Mouse (Mus musculus): ENCODE measurements around the gene Prmt2.

Gene Prmt2

DNA sequence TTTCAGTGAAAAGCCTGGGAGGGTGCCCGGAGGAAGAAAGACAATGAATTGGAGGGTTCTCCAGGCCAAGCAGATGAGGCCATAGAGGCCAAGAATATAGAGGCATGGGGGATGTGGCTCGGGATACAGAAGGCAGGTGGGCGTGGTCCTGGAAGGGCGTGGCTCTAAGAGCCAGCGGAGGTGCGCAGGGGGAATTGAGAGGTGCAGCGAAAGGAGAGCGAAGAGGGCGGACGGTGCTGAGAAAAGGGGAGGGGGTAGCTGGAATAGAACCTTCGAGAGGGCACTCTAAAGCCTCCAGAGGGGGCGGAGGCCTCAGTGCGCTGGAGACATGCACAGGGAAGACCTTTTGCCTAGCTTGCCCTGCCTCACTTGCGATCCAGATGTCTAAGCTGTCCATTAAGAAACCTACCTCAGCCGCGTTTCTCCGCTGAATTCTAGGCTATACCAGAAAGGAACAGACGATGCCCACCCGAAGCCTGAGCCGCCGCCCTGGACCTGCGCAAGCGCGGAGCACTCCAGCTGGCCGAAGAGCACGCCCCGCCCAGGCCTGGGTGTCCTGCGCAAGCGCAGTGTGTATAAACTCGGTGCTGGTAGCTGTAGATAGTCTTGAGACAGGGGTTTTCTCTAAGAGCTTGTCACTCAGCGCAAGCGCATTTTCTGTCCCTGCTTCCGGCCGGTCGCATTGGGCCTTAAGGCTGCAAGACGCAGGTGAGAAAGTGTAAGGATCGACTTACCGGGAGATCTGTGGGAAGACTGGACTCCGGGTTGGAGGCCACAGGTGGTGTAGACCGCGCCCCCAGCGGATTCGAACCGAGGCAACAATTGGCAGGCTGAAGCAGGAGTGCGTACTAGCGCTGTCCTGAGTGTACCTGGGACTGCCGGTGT, at the start of gene Prmt2:
Gene Prmt2, minus strand, starts transcription at position 525 of the 885 bp plus-strand sequence.
- DNase-seq (ENCODE audit: low spot score in 2 of 2) = peak; percentile 89

DNA sequence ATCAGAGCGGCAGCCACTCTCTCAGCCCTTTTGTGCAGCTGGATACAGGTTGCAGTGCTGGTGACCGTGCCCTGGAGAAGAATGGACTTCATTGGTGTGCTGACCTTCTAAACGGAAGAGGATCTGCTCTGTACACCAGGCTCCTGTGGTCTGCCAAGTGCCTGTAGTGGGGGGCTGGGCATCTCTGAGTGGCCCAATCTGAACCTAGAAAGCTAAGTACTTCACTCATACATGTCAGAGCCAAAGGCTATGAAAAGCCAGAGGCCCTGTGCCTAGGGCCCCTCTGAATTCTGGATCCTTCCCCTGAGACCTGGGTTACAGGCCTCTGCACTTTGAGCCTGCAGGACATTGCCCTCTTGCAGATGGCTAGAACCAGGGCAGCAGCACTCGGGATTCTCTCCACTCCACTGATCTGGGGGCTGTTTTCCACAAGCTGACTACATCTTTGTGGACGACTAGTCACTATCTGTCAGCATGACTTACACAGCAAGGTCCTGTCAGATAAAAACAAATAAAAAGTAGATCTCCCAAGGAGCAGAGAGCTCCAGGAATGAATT, 41.0 kb upstream of the Prmt2 start:
- no peak for DNase-seq (ENCODE audit: low spot score in 2 of 2)

DNA sequence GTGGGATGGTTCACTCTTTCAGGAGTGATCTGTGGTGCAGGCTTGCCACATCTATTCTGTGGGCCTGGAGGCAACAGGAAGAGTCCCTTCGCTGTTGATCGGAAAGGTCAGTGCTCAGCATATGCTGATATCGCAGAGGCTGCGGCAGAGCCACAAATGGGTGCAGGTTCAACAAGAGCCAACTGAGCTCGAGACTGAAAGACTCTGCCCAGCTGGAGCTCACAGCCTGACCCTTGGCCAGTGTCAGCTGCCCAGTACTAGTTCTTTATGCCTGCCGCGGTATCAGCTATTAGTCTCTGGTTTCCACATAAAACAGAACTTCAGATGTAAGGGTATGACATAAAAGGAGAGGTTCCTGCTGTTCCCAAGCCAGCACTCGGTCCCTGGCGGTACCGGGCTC, 37.6 kb upstream of the Prmt2 start:
- DNase-seq (ENCODE audit: low spot score in 2 of 2) = no peak

DNA sequence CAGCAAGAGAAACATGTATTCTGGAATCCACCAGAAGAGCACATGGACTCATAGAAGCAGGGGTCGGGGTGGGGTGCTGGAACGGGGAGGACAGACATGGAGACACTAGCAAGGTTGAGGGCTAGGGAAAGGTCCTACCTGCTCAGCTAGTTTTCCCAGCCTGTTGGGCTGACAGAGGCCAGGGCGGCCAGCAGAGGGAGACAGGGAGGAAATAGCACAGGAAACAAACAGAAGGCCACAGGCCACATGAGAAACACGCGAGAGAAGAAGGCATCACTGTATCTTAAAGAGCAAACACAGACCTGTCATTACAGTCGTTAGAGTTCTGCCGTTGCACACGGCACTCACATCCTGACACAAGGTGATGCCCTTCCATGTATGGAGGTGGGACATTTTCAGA, 33.6 kb upstream of the Prmt2 start:
- DNase-seq (ENCODE audit: low spot score in 2 of 2) = peak in 1 of 2 experiments; percentile 40

DNA sequence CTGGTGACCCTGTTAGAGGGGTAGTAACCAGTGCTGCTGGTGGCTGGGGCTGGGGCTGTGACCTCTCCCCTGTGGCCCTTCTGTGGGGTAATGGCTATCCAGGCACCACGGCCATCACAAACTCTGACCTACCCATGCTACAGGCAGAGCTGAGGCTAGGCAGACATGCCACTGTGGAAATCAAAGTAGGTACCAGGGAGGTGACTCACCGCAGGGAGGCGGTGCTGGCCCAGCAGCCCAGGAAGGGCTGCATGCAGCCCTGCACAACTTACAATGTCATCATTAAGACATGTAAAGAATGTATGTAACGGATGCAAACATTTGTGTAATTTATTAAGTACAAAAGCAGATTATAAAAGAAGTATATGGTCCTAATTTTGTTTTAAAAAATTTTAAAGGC, 24.8 kb upstream of the Prmt2 start:
- DNase-seq (ENCODE audit: low spot score in 2 of 2) = no peak

DNA sequence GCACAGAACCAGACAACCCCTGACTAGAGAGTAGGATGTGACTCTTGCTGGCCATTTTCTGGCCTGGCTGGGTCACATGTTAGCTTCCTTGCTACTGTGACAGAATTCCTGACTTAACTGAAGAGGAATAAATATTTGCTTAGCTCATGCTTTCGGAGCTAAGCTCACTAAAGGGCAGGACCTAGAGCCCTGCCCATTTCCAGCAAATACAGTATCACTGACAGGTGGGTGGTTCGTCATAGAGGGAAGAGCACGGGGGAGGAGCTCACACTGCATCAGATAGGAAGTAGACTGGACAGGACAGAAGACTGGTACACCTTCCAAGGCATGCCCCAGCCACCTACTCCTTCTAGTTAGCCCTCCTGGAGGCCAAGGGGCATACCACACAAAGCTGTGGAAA, 23.8 kb upstream of the Prmt2 start:
- no peak for DNase-seq (ENCODE audit: low spot score in 2 of 2)

DNA sequence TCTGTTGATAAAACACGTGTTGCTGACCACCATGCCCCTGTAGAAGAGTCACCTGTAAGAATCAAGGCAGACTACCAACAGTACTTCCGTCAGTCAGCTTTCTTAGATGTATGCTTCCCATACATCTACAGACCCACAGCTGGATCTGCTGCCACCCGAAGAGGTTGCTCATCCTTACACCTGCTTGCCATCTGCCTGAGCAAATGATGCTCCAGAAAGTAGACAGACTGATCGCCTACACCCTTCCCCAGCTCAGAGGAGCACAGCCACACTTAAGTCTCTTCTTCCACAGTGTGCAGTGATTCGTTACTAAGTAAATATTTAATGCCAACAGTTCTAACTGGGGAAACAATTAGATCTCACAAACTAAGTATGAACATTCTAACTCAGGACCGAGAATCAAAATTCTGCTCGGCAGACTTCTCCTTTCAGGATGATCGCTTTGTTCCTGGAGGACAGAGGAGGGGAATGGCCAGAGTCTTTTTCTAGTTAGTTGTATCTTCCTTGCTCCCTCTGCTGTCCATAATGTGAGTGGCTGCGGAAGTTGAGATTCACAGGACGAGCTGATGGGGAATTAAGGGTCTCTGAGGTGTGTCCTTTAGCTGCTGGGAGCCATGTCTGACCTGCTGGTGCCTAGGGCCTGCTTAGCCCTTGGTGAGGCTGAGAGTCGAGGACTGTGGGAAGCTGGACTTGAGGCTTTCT, 22.8 kb upstream of the Prmt2 start:
- DNase-seq (ENCODE audit: low spot score in 2 of 2) = peak; percentile 51 to 67

DNA sequence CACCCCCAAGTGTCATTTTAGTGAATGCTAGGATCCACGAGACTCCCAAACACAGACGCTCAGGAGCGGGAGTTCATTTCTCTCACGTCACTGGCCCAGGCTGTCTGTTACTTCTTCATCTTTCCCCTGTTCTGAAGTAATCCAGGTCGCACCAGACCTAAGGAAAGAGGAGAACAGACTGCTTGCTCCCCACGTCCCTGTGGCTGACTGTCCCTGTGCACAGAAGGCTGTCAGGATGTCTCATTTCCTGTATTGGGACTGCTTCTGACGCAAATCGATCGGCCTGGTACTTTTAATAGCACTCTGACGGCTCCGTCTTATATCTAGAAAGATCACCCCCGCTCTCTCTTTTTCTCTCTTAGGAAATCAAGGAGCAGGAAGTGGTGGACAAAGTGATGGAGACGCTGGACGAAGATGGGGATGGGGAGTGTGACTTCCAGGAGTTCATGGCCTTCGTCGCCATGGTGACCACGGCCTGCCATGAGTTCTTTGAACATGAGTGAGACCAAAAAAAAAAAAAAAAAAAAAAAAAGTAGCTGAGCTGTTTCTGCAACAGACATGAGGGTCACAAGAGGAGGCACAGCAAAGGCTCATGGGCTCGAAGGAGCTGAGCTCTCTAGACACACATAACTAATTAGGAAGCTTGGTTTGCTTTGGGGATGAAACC, 22.0 kb upstream of the Prmt2 start:
- DNase-seq (ENCODE audit: low spot score in 2 of 2) = peak in 1 of 2 experiments; percentile 41

DNA sequence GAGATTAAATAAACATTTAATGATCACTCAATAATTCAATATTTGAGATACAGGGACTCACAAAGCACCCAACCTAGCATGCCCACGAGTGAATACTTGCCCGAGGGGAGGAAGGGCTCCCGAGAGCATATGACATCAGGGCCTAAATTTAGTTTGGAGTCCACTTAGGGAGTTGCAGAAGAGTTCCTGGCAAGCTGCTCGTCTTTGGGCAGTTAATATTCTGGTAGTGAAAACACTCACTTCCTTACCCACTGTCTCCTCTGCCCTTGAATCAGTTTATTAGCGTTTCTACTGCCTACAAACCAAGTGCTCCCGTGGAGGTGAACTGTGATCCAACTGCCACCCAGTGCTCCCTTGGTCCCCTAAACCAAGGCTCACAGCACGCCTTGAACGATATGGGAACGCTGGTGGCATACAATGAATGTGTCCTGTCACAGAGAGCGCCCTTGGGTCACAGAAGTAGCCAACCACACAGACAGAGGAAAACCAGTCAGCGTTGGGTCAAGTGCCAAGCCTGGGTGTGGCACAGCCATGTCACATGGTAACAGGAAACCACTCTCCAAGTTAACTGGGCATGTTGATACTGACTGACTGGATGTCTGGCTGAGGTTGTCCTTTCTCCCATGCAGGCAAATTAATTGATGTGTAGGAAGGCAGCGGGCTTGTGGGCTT, 20.2 kb upstream of the Prmt2 start:
- DNase-seq (ENCODE audit: low spot score in 2 of 2) = no peak

DNA sequence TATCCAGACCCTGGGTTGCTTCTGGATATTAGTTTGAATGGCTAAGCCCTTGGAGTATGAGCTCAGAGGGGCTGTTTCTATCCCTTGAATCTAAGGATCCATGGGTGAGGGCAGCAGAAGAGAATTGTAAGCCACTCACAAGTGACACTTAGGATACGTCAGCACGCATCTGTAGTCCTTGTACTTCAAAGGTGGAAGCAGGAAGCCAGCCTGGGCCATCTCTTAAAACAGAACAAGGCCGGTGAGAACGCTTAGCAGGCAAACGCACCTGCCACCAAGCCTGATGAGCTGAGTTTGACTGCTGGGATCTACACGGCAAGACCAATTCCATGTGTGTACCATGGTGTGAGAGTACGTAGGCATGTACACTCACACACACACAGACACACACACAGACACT, 19.6 kb upstream of the Prmt2 start:
- no peak for DNase-seq (ENCODE audit: low spot score in 2 of 2)

DNA sequence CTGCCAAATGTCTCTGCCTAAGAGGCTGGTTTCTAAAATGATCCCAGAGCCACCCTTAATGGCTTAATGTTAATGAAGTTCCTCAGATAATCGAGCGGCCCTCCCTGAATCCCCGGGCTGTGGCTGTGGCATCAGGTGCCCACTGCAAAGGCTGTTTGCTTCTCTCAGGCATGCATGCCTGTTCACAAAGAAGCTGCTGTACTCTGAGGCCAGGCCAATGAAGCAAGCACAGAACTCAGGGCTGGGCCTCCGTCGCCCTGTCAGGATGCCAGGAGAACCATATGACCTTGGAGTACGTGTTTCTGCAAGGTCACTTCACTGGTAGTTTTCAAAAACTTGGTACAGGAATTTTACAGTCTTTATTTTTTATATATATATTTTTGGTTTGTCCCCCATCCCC, 18.0 kb upstream of the Prmt2 start:
- DNase-seq (ENCODE audit: low spot score in 2 of 2) = no peak

DNA sequence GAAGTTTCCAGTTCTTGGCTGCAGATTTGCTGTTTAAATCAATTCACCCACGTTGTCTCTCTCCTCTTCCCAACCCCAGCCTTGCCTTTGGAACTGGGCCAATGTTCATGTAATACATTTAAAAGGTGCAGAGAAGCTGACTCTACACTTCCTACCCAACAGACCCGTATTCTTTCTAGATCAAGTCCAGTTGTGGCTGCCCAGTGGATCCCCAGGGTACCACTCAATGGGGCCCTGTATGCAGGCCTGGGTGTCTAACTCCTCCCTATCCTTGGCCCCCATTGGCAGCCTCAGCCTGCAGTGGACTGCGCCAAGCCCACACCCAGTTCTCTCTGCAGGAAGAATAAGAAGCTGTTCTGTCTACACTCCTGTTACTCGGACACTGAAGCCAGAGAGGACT, 15.9 kb upstream of the Prmt2 start, which contains the start of gene S100b:
Gene S100b, plus strand, starts transcription at position 318 of the 400 bp plus-strand sequence.
- peak; percentile 64 to 66 for DNase-seq (ENCODE audit: low spot score in 2 of 2)

DNA sequence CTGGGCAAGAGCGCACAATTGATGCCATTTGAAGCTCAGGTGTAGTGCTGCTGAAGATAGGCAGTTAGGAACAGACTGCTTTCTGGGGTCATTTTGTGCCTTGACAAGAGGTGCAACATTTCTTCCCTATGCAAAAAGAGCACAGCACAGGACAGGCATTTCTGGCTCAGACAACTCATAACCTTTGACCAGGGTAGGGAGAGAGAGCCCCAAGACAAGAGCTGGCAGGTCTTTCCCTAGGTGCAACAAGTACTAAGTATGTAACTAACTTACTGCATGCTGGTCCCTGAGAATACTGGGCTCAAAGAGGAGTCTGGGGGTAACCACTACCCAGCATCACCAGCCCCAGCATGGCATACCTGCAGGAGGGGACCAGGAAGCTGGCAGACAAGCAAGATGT, 15.4 kb upstream of the Prmt2 start:
- no peak for DNase-seq (ENCODE audit: low spot score in 2 of 2)

DNA sequence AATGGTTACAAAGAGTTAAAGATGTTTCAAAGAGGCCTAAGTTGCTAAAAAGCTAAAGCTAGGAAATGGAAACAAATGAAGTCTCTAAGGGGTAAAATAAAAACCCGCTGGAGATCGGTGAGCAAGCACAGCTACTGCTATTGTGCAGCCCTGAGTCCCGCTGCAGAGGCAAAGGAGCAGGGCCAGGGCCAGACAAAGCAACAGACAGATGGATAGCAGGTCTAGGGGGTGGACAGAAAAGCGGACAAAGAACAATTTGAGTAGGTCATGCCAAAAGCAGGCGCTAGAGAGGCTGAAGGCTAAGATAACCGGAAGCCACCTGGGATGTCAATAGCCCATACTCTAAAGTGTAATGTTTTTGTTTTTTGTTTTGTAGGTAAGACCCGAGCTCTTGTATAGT, 13.2 kb upstream of the Prmt2 start:
- no peak for DNase-seq (ENCODE audit: low spot score in 2 of 2)

DNA sequence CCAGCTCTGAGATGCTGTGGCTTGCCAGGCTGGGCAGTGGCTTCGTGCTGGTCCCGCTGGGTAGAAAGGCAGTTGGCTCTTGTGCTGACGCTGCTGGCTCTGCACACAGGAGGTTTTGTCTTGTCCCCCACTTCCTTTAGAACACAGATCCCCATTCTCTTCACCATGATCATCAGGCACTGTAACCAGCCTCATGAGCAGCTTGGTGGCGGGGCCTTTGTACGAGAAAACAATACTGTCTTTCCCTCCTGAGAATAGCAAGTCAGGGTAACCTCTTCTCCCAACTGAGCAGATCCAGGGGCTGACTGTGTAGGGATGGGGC, 10.9 kb upstream of the Prmt2 start:
- no peak for DNase-seq (ENCODE audit: low spot score in 2 of 2)

DNA sequence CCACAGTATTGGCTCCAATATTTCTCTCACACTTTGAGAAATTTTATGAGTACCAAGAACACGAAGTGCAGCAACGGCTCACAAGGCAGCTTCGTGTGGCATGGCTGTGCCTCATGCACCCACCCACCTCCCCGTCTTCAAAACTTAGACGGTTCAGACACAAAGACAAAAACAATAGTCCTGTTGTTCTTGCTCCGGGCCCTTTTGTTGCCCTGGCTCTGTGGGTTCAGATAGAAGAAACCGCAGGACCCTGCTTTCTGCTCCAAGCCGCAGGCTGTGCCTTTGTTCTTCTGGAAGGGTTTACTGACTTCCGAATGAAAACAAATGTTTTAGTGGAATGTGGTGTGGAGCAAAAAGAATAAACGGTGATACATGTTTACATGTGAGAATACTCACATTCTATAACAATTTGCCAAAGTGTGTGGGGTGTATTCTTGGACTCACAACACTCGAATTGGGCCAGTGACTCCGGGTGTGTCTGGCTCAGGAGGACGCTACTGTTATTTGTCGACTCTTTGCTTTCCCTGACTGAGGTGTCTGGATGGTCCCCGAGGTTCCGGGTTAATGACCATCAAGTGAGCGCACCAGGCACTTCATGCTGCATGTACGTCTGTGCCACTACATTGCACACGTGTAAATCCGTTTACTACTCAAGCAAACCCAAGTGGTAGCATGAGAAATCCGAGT, 10.4 kb upstream of the Prmt2 start:
- no peak for DNase-seq (ENCODE audit: low spot score in 2 of 2)

DNA sequence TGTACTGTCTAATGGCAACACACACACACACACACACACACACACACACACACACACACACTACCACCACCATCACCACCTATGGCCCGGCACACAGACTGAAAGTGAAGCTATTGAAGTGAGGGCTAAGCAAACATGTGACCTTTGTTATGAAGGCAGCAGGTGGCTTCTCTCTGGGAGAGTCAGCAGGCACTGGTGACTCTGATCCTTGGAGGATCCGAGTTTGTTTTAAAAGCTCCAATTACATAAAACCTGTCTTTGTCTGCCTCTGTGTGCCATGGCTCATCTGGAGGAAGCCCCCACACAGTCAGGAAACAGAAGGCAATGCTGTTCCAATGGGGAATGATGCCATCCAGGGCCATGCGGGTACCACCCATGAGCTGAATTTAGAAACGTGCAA, 8.9 kb upstream of the Prmt2 start:
- DNase-seq (ENCODE audit: low spot score in 2 of 2) = no peak

DNA sequence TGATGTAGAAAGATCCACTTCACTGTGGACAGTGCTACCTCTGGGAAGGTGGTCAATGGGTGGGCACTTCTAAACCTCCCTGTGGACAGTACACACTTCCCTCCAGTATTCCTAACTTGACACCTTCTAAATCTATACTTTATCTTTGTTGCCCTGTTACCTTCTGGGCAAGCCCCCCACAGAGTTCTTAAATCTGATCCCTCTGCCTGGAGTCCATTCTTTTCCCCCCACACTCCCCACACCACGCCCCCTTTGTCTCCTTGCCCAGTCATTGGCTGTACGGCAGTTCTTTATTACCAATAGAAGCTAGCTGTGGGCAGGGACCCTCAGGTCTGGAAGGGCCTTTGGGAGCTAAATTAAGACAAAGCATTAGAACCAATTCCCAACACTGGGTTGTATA, 7.4 kb upstream of the Prmt2 start:
- DNase-seq (ENCODE audit: low spot score in 2 of 2) = no peak

DNA sequence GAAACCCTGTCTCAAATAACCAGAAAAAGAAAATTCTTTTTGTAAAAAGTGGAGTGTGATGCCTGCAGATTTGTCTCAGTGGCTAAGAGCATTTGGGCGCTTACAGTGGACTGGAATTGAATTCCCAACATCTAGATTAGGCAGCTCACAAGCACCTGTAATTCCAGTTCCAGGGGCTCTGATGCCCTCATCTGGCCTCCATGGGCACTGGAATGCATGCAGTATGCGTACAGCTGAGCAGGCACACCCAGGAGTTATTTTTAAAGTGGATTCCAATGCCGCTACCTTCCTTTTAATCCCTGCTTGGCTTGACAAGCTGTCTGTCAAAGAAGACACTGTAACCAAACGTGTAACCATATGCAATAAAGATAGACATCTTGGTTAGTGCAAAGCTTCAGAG, 1.7 kb upstream of the Prmt2 start:
- DNase-seq (ENCODE audit: low spot score in 2 of 2) = no peak

DNA sequence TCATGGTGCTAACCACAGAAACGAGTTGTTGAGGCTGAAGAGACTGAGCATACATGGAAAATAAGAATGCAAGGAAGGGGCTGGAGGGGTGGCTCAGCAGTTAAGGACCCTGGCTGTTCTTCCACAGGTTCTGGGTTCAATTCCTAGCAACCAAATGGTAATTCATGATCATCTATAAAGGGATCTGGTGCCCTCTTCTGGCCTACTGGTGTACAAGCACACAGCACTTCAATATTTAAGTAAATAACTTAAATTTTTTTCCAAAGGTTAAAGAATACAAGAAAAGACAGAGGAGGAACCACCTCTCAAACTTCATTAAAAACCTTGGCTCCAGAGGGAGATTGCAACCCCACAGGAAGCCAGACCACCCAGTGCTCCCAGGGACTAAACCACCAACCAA, 8.0 kb downstream of the Prmt2 start:
- DNase-seq (ENCODE audit: low spot score in 2 of 2) = no peak

DNA sequence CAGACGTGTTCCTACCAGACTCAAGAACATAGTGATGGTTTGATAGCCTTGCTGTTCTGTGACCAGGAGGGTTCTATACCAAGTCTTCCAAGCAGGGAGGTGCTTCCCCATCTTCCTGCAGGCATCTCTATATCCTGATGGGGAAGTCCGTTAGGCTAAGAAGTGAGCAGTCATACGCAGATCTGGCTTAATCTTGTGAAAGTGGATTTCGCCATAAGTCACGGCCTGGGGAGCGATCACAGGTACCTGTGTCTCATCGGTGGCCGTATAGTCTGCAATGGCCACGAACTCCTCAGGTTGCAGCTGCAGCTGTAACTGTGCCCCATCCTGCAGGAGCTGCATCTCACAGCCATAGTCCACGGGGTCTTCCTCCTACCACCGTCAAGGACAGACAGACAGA, 11.7 kb downstream of the Prmt2 start:
- DNase-seq (ENCODE audit: low spot score in 2 of 2) = no peak

All from right cerebral cortex, adult 2 months (tissue).